Mouse (Mus musculus) gastrocnemius, adult 8-10 months (tissue): ENCODE data around the gene Cav3. TPM values are rescaled to one million over a fixed set of nuclear protein-coding genes. Genes with fewer than 3 reads are reported as not detected.

ENCODE experiments used
- DNase-seq, 2 experiments: peaks; one replicate each; pipeline ENCODE4 v3.0.0; 2022; ENCODE audit warnings: low spot score in 2 of 2
- total RNA-seq, 4 experiments: library from RNA; stranded (reverse); gene quantifications; 2 replicates each; pipeline ENCODE4 v1.2.4; 2022

Cav3 gene
- total RNA-seq: 10 to 100 TPM; 49.1 to 54.8 (median 53.1) TPM

DNA sequence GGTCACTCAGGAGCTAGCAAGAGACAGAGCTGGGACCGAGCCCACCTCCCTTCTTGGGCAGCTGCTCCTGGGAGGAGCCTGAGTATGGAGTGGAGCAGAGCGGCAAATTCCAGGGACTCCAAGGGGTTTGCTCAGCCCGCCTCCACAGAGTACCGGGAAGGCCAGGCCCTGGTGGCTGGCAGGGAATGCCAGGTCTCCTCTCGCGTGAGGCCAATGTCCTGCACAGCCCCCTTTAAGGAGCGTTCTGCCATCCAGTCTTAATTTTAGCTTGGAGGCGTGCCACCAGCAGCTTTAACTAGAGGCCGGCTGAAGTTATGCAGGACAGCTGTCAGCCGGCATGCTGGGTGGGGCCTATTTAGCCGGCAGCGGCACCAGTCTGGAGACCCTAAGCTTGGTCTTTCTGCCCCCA is at the start of gene Cav3:
Gene Cav3 (plus strand): TSS at position 165 of the 409 bp plus-strand sequence.
- DNase-seq: peak; percentile 56 to 76

DNA sequence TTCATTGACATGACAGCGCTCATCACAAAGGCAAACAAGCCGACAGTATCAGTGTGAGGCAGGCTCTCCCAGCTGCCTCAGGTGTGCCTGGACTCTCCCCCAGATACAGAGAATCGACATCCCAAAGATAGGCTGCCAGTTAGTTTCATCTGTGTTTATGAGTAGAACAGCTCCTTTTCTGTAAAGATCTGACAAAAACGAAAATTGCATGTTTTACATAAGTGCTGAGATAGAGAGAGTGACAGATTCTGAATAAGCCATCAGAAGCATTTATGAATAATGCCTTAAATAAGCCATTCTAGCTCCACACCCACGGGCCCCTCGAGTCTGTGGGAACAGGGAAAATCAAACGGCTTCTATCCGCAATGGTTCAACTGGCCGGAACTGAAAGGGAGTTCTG is 40.0 kb upstream of the Cav3 start:
- no peak for DNase-seq

DNA sequence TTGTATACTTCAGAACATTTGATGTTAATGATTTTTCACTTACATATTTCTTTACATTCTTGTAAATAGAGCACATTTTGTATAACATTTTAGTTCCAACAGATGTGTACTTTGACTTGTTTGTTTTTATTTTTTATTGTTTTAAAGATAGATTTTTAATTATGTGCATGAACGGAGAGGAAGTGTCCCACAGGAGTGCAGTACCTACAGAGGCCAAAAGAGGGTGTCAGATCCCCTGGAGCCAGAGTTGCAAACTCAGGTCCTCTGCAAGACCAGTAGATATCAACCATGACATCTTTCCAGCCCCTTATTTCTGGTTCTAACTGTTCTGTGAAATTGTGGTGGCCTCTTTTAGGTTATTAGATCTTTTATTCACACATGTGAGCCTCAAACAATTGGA is 38.4 kb upstream of the Cav3 start:
- DNase-seq: no peak

DNA sequence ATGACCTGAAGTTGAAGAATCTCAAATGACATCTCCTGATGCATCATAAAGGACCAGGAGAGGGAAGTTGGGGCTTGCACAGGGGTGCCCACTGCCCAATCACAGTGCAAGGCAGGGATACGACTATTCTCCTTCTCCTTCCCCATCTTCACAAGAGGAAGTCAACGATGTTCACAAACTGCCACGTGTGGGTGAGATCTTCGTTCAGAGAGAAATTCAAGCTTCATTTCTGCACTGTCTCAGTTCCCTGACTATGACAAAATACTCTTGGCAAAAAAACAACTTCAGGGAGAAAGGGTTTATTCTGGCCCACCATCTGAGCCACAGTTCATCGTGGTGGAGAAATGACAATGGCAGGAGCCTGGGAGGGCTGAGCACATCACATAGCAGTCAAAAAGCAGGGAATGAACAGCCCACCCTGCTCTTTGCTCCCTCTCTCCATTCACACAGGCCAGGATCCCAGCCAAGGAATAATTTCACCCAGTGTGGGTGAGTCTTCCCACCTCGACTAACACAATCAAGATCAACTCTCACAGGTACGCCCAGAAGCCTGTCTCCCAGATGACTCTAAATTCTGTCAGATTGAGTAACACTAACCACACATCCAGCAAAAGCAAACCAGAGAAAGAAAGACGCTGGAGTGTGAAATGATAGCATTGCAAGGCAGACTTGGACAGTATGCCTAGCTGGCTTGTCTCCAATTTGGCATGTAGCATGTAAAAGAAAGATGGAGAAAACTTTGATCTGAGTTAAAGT is 35.4 kb upstream of the Cav3 start:
- DNase-seq: no peak

DNA sequence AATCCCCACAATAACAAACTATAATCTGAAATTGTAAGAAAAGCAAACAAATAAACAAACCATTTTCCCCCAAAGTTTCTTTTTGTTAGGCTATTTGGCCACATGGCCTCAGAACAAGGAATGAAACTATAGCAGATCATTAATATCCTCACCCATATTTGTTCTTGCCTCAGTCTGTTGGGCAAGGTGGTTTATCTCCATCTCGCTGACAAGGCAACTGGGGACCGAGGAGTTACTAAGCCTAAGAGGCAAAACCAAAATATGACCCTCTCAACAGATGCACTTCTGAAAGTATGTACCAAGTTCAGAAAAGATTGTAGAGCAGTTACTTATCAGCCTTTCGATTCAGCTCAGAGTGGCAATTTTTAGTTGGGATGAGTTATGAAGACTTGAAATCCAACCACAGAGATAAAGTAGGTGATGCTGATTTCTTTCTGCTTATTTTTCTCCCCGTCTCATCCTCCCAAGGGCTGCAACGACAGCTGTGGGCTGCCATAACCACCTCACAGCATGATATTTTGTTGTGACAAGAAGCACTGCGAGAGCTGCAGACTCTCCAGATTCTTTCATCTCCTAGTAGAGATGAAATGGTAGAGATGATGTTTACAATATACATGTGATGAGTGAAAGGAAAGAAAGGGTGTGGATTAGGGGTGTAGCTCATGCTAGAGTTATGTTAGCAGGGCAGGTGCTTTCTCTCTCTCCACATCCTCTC is 33.1 kb upstream of the Cav3 start:
- DNase-seq: no peak

DNA sequence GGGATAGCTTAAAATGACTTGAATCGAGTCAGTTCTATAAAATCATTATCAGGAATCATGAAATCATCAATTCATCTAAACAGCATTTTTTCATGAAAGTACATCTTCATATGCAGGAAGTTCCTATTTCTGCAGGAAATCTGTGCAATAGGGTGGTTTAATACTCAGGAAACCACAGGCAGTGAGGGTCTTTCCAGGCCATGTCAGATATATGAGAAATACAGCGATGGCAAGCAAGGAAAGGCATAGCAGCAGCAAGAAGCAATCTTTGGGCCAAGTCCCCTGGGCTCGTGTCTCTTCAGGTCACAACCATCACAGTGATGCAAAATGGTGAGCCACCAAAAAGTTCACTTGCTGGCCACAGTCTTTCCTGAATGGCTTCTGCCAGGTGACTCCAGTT is 13.6 kb upstream of the Cav3 start:
- no peak for DNase-seq

DNA sequence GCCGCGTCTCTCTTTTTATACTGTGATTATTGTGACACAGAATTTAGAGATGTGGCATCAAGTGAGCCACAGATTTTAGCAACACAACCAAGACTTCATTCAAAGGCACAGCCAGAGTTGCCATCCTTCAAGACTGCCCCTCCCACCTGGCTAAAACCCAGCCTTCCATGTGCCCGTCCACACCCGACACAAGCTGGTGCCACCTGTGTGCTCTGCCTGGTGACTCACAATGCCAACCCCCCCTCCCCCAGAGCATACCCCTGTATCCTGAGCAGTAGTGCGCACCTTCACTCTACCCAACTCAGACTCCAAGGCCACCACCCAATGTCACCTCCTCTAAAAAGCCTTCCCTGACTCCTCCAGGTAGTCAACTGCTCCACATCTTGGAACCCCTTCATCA is 2.2 kb downstream of the Cav3 start:
- no peak for DNase-seq

DNA sequence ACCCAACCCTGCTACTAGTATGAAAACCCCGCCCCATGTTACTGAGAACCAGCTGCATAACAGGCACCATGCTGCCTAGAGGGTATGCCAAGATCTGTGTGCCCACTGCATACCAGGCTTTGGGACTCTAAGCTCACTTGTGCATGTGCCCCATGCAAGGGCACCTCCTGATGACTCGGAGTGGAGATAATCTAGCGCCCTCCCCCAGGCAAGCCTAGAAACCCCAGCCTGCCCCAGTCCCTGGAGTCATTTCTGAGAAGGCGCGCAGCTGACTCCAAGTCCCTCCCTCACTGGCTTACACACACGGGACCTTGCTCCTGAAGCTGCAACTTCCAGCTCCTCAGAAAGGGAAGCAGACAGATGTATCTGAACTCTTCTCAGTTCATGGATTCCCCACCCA is 4.0 kb downstream of the Cav3 start:
- peak; percentile 14 to 28 for DNase-seq

DNA sequence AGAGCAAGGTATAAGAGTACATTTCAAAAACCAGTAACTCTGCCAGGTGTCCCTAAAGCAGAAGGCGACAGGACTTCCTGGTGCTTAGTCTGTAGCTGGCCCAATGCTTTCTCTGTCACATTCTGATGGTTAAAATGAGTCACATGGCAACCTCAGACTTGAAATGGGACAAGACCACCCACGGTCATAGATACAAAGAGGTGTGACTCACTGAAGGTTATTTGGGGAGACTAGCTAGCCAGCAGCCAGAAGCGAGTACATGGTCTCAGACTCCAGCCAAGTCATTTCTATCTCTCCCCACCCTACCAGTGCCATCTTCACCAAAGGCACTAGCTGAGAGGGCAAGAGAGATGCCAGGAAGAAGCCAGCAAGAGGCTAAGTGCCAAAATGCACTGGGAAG is 6.1 kb downstream of the Cav3 start:
- no peak for DNase-seq

DNA sequence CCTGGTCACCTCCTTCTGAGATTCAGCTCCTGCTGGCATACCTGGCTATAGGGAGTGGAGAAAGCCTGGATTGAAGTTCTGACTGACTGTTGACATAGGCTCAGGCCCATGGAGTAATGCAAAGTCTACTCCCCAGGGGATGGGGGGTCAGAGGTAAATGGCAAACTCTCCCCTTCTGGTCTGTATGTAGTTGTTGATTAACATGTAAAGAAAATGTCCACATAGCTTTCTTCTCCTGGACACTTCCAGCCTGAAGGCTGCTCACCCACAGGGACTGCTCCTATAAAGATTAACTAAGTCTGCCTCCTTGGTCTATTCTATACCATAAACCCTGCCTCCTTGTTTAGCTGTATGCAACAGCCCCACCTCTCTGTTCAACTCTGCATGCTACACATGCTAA is 6.7 kb downstream of the Cav3 start:
- DNase-seq: no peak

DNA sequence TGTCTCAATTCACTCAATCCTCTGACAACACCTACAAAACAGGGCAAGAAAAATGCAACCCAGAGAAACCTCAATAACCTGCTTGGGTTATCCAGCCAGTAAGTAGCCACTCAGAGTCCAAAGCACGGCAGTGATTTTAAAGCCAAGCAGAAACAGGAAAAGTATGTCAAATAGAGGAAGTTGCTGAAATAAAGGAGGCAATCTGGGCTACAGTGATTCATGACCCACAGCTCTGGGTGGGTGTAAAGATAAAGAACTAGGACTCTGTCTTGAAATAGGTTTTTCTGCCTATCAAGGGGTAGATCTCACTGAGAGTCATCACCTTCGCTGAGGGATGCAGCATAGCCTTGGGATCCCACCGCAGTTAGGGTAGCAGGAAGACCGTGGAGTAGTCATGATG is 12.3 kb downstream of the Cav3 start:
- DNase-seq: no peak

DNA sequence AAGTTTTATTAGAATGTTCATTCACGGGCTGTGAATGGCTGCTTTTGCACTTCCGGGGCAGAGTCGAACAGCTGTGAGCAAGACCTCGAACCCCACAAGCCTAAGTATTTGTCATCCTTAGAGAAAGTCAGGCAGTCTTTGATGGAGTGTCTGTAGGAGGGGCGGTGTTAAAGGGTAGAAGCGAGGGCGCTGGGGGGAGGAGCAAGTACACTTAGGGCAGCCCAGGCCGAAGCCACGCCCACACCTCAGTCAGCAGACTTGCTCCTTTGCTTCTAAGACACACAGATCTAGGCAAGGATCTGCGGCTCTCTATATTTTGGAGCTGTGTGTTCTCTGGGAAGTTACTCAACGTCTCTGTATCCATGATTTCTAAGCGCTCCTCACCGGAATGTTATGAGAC is 20.6 kb downstream of the Cav3 start:
- DNase-seq: no peak

DNA sequence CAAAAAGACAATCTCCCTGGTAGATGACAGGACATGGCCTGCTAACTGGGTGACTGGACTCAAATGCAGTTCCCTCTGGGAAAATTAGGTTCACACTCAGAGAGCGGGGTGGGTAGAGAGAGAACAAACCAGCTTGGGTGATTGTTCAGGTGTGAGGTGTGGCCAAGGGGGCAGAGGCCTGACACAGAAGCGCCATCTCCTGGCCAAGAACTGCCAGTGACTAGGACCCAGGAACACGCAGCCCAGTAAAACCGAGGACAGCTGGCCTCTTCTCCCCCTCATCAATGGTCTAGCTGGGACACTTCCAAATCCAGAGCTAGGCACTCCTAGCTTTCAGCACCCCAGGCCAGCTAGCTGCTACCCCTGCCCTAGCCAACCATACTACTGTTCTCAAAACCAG is 25.0 kb downstream of the Cav3 start:
- no peak for DNase-seq

DNA sequence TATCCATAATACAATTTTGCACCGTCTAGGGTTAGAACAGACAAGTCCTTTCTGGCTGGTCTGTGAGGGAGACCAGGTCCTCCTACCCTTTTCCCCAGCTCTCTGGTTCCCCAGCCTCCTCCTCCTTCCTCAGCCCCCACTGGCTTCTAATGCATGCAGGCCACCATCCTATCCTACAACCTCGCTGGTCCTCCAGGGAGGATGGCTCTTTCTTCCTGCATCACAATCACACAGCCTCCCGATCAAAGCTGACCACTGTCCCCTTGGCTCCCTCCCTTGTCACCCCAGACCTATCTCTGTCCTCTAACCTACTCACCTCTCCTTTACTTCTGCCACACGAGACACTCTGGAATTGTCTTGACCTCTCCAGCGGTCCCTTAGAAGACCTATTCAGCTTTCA is 28.7 kb downstream of the Cav3 start:
- DNase-seq: no peak

DNA sequence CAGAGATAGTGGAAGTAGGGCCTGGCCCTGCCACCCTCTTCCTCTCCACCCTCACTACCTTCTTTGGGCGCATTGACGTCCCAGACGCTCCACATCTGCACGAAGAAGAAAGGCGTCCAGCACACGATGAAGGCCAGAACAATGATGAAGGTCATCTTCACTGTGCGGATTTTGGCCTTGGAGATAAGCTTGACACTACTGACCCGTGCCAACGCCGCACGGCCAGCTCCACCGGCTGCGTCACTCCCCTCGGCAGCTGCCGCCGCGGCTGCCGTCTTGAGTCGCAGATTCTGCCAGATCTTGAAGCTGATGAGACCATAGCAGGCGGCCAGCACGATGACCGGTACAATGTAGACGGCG is 29.5 kb downstream of the Cav3 start:
- DNase-seq: no peak

DNA sequence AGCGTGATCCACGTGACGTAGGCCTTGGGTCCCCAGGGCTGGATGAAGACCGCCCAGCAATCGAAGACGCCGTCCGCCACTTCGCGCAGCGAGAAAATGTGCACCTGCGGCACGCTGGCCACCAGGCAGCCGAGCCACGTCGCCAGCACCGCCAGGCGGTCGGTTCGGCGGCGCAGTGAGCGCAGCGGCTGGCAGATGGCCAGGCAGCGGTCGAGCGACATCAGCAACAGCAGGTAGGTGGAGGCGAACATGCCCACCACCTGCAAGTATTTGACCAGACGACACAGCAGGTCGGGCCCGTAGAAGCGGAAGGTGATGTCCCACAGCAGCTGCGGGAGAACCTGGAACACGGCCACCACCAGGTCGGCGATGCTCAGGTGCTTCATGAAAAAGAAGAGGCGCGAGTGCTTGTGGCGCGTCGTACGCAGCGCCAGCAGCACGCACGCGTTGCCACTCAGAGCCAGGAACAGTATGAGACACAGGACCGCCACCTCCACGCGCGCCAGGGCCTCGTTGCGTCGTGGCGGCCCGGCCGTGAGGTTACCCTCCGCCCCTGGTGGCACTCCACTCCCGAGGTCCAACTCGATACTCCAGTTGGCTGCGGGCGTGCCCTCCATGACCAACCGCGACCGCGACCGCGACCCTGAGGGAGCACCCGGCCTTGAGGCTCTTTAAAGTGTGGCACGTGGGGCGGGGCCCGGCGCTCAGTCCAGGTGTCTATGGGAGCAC is 30.0 kb downstream of the Cav3 start:
- DNase-seq: no peak

DNA sequence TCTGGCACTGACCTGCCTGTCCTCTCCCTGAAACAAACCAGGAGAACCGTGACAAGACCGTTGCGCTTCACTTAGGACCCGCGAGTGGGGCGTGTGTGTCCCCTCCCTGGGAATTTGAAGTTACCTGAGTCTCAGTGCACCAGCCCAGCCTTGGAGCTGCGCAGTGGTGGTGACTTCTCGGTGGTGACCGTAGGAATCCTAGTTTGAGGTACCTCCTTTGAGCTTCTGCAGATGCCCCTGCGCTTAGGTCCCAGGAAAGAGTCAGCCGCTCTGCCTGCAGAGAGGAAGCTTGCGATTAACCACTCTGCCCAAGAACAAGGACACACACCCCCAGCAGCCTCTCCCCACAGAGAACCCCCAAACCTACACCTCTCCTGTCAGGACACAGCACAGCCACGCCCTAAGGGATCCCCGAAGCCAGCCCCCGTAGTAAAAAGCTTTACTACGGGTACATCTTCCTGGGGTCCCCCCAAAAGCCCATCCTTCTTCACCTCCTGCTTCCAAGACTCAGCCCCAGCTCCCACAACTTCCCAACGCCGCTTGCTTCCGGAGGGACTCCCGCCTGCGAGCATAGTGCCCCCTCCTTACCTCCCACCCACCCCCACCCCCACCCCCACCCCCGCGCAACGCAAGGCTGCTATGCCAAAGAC is 30.7 kb downstream of the Cav3 start, which contains the start of gene Oxtr:
Gene Oxtr (minus strand): TSS at position 34 of the 650 bp plus-strand sequence.
- DNase-seq: no peak

DNA sequence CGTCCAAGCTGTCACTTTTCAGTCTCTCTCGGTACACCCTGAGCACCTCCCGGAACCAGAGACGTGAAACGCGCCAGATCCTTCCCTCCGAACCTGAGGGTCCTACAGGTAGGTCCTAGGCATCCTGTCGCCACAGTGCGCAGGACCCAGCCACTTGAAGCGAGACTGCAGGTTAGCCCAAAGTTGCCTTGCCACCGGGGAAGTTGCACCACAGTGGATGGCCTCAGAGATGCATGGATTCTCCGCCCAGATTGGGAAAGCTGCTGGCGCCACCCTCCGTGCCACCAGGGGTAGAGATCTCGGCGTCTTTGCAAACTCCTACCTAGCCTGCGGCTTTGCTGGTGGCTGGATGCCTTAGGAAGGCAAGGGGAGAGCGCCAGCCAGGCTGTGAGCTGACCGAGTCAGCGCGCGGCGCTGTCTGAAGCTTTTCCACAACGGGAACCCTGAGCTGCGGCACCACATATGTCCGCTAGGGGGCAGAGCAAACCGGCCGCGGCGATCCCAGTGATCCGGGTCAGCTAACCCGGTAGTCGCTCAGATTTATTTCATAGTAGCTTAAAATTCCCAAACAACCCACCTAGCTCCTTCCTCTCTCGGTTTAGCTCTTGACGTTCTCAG is 31.4 kb downstream of the Cav3 start:
- DNase-seq: peak; percentile 44 to 58

DNA sequence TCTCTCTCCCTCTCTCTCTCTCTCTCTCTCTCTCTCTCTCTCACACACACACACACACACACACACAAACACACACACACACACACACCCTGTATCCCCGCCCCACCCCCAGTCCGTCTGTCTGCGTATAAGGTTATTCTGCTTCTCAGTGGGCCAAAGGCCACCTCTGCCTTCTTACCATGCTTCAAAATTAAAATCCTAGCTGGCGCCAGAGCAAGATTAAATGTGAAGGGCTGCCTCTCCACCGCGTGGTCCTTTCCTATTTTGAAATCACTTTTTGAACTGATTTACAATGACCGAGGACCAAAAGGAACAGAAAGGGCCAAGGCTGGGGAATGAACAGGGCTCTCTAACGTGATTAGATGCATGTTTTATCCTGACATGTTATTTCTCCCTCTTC is 32.2 kb downstream of the Cav3 start:
- DNase-seq: no peak

DNA sequence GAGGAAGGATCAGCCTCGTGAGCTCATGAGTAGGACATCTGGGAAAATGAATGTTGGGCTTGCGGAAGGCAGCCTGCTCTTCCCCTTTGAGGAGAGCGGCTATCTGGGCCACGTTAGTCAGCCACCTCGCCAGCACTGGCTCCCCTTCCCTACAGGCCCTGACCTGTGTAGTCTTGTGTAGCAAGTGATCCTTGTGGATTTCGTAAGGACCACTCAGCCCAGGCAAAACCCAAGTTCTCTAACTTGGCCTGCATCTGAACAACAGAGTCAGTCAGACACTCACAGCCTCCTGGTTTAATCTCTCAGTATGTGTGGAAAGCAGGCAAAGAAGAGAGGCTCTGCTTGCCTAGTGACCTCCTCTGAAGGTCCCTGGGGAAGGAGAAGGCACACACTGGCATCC is 33.4 kb downstream of the Cav3 start:
- DNase-seq: no peak

DNA sequence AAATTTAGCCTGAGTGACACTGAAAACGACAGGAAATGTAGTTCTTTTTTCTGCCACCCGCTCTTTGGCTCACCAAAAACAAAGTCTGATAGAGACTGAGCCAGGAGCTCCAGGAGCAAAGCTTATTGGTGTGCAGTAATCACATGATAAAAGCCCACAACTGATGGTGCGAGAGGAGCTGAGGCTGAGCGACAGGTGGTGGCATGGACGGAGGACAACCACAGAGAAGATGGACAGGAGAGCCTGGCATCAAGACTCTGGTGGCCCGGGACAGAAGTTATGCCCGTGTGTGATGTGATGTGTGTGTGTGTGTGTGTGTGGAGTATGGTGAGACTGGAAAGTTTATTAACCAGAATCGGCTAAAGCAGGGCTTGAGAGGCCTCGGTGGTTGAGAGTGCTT is 34.1 kb downstream of the Cav3 start:
- no peak for DNase-seq
